Mouse (Mus musculus): ENCODE measurements around the gene Plxnd1. TPM values are rescaled to one million over a fixed set of nuclear protein-coding genes. Genes with fewer than 3 reads are reported as not detected.
A peak's percentile ranks its signal among the peaks of the same experiment; 100 is the strongest.

The Plxnd1 gene
- polyA plus RNA-seq, 1 experiment from 2014 or later = 9.6 TPM

DNA sequence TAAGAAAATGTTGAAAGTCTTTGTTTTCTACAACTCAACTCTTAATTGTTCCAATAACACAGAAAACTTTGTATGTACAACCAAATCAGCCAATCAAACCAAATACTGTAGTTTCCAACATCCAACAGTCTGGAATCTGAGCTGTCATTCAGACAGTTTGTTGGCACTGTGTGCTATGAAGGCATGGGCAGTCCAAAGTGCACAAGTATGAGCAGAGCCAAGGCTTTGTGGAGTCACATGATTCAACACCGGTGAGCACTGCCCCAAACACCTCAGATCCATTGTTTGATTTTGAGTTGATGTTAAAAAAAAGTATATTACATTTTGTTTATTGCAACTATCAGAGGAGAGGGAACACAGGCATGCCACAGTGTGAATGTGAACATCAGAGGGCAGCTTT is 54.2 kb downstream of the Plxnd1 start:
- Histone ChIP-seq H3K9ac (ENCODE audit: low read depth, low read length) (no peak overlapping the region), H3K27ac (ENCODE audit: low read depth, low read length) (no peak overlapping the region), H3K4me2 (replicated peaks; ENCODE audit: low read depth) (no peak overlapping the region), H3K36me3 (ENCODE audit: control insufficient read depth, insufficient read depth) (no peaks in the 10 kb centered on the region), H3K4me1 (replicated peaks; ENCODE audit: control insufficient read depth, insufficient read depth, low read length) (no peaks in the 10 kb centered on the region), H3K4me3 (ENCODE audit: low read depth, low read length) (no peak overlapping the region), H3K9me3 (ENCODE audit: control insufficient read depth) (no peaks in the 10 kb centered on the region), H3K27me3 (replicated peaks; ENCODE audit: control insufficient read depth, insufficient read depth, low read length) (no peaks in the 10 kb centered on the region)
- ATAC-seq = peak; percentile 66; the same call in 1 of the 2 replicates
- no peak for TF ChIP-seq CTCF (IDR thresholded peaks at IDR 0.05; ENCODE audit: low read depth)
- WGBS = 19% methylated on average over 1 of the region's 1 CpGs

DNA sequence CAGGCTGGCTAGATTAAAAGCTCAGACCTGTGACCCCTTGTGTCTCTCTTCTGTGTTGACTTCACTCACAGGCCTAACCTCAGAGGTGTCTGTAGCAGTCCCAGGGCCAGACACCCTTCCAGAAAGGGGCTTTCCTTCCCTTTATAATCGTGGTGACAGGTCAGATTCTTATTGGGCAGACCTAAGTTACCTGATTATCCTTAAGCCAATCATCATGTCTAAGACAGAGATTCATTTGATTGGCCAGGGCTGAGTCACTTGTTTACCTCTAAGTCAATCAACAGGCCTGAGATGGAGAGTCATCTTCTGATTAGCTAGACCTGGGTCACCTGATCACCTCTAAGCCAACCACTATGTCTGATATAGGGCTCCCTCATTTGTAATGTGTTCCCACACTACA is 56.0 kb downstream of the Plxnd1 start:
- Histone ChIP-seq H3K9ac (ENCODE audit: low read depth, low read length) (no peak overlapping the region), H3K4me1 (replicated peaks; ENCODE audit: control insufficient read depth, insufficient read depth, low read length) (no peaks in the 10 kb centered on the region), H3K27me3 (replicated peaks; ENCODE audit: control insufficient read depth, insufficient read depth, low read length) (no peaks in the 10 kb centered on the region), H3K36me3 (ENCODE audit: control insufficient read depth, insufficient read depth) (no peaks in the 10 kb centered on the region), H3K9me3 (ENCODE audit: control insufficient read depth) (no peaks in the 10 kb centered on the region), H3K27ac (ENCODE audit: low read depth, low read length) (no peak overlapping the region), H3K4me3 (ENCODE audit: low read depth, low read length) (no peak overlapping the region), H3K4me2 (replicated peaks; ENCODE audit: low read depth) (no peak overlapping the region)
- TF ChIP-seq CTCF (IDR thresholded peaks at IDR 0.05; ENCODE audit: low read depth) = no peak
- 67% methylated on average over 1 of the region's 1 CpGs for WGBS
- no peak for ATAC-seq

DNA sequence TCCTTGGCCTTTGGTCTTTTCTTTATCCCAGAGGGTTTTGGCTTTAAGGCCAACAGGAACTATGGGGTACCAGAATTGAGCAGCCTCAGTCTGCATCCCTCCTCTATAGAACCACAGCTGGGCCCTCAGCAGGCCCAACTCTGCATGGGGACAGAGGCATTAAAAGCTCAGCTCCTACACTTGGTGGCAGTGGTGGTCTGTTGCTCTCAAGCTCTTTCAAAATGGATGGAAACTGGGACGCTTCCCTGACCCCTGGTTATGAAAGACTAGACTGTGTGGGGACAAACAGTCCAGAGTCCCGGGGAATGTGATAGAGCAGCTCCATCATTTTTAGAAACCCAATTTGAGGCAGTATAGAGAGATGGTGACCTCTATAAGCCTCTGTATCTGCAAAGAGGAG is 56.8 kb downstream of the Plxnd1 start:
- TF ChIP-seq CTCF (IDR thresholded peaks at IDR 0.05; ENCODE audit: low read depth) = no peak
- Histone ChIP-seq H3K27me3 (replicated peaks; ENCODE audit: control insufficient read depth, insufficient read depth, low read length) (no peaks in the 10 kb centered on the region), H3K4me1 (replicated peaks; ENCODE audit: control insufficient read depth, insufficient read depth, low read length) (no peaks in the 10 kb centered on the region), H3K9me3 (ENCODE audit: control insufficient read depth) (no peaks in the 10 kb centered on the region), H3K36me3 (ENCODE audit: control insufficient read depth, insufficient read depth) (no peaks in the 10 kb centered on the region), H3K27ac (ENCODE audit: low read depth, low read length) (no peak overlapping the region), H3K9ac (ENCODE audit: low read depth, low read length) (no peak overlapping the region), H3K4me2 (replicated peaks; ENCODE audit: low read depth) (no peak overlapping the region), H3K4me3 (ENCODE audit: low read depth, low read length) (no peak overlapping the region)
- 85% methylated on average over 2 of the region's 2 CpGs for WGBS
- ATAC-seq = no peak

DNA sequence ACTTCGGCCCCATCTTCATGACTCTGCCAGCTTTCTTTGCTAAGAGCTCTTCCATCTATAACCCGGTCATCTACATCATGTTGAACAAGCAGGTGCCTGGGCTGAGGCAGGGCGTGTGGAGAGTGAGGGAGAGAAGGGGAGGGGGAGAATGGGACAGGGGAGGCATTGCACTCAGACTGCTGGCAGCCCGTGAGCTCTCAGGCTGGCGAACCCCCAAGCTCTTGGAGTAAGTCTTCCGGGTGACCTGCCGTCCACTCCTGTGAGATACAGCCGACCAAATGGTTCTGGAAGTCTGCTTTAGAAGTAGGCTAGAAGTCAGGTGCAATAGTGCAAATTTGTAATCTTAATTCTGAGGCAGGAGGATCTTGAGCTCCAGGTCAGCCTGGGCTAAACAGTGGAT is 59.3 kb downstream of the Plxnd1 start:
- Histone ChIP-seq H3K4me2 (replicated peaks; ENCODE audit: low read depth) (no peak overlapping the region), H3K4me1 (replicated peaks; ENCODE audit: control insufficient read depth, insufficient read depth, low read length) (no peaks in the 10 kb centered on the region), H3K9me3 (ENCODE audit: control insufficient read depth) (no peaks in the 10 kb centered on the region), H3K9ac (ENCODE audit: low read depth, low read length) (no peak overlapping the region), H3K36me3 (ENCODE audit: control insufficient read depth, insufficient read depth) (no peaks in the 10 kb centered on the region), H3K4me3 (ENCODE audit: low read depth, low read length) (no peak overlapping the region), H3K27me3 (replicated peaks; ENCODE audit: control insufficient read depth, insufficient read depth, low read length) (no peaks in the 10 kb centered on the region), H3K27ac (ENCODE audit: low read depth, low read length) (no peak overlapping the region)
- no peak for TF ChIP-seq CTCF (IDR thresholded peaks at IDR 0.05; ENCODE audit: low read depth)
- ATAC-seq = no peak
- WGBS = 85% methylated on average over 8 of the region's 8 CpGs

DNA sequence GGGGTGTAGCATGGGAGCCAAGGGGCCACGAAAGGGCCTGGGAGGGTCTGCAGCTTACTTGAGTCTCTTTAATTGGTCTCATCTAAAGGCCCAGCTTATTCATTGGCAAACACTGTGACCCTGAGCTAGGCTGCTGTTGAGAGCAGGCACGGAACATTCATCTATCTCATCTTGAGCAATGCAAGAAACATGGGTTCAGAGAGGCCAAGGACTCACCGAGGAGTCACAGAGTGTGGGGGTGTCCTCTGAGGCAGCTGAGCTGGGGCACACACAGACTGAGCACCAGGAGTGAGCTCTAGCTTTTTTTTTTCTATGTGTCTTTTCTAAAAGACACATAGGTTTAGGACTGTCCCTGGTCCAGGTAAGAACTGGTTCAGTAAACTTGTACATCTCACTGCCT is 62.4 kb downstream of the Plxnd1 start:
- Histone ChIP-seq H3K4me1 (replicated peaks; ENCODE audit: control insufficient read depth, insufficient read depth, low read length) (no peaks in the 10 kb centered on the region), H3K36me3 (ENCODE audit: control insufficient read depth, insufficient read depth) (no peaks in the 10 kb centered on the region), H3K4me2 (replicated peaks; ENCODE audit: low read depth) (no peak overlapping the region), H3K4me3 (ENCODE audit: low read depth, low read length) (no peak overlapping the region), H3K27ac (ENCODE audit: low read depth, low read length) (no peak overlapping the region), H3K9ac (ENCODE audit: low read depth, low read length) (no peak overlapping the region), H3K9me3 (ENCODE audit: control insufficient read depth) (no peaks in the 10 kb centered on the region), H3K27me3 (replicated peaks; ENCODE audit: control insufficient read depth, insufficient read depth, low read length) (no peaks in the 10 kb centered on the region)
- no peak for ATAC-seq
- 88% methylated on average over 3 of the region's 3 CpGs for WGBS
- TF ChIP-seq CTCF (IDR thresholded peaks at IDR 0.05; ENCODE audit: low read depth) = no peak

DNA sequence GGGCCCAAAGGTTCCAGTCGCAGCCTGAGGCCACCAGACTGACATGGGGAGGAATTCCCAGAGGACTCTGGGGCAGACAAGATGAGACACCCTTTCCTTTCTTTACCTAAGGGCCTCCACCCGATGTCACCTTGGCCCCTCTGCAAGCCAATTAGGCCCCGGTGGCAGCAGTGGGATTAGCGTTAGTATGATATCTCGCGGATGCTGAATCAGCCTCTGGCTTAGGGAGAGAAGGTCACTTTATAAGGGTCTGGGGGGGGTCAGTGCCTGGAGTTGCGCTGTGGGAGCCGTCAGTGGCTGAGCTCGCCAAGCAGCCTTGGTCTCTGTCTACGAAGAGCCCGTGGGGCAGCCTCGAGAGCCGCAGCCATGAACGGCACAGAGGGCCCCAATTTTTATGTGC is 63.2 kb downstream of the Plxnd1 start, which contains the start of gene Rho:
Gene Rho (plus strand): TSS at position 110 of the 400 bp plus-strand sequence.
- H3K4me3 ChIP-seq (ENCODE audit: low read depth, low read length) = no peak within 1 kb of the TSS
- H3K36me3 ChIP-seq (ENCODE audit: control insufficient read depth, insufficient read depth) = no peaks in the 10 kb centered on the region
- no peaks in the 10 kb centered on the region for H3K27me3 ChIP-seq (replicated peaks; ENCODE audit: control insufficient read depth, insufficient read depth, low read length)
- no peaks in the 10 kb centered on the region for H3K4me1 ChIP-seq (replicated peaks; ENCODE audit: control insufficient read depth, insufficient read depth, low read length)
- H3K9ac ChIP-seq (ENCODE audit: low read depth, low read length) = no peak within 1 kb of the TSS
- ATAC-seq = no peak
- no peak within 1 kb of the TSS for H3K4me2 ChIP-seq (replicated peaks; ENCODE audit: low read depth)
- 70% methylated on average over 14 of the region's 14 CpGs for WGBS
- no peak for TF ChIP-seq CTCF (IDR thresholded peaks at IDR 0.05; ENCODE audit: low read depth)
- no peaks in the 10 kb centered on the region for H3K9me3 ChIP-seq (ENCODE audit: control insufficient read depth)
- no peak within 1 kb of the TSS for H3K27ac ChIP-seq (ENCODE audit: low read depth, low read length)

DNA sequence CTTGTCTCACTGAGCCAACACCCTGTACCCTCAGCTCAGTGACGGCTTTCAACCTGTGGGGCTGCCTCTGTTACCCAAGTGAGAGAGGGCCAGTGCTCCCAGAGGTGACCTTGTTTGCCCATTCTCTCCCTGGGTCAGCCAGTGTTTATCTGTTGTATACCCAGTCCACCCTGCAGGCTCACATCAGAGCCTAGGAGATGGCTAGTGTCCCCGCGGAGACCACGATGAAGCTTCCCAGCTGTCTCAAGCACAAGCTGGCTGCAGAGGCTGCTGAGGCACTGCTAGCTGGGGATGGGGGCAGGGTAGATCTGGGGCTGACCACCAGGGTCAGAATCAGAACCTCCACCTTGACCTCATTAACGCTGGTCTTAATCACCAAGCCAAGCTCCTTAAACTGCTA is 64.8 kb downstream of the Plxnd1 start:
- Histone ChIP-seq H3K4me2 (replicated peaks; ENCODE audit: low read depth) (no peak overlapping the region), H3K27me3 (replicated peaks; ENCODE audit: control insufficient read depth, insufficient read depth, low read length) (no peaks in the 10 kb centered on the region), H3K9me3 (ENCODE audit: control insufficient read depth) (no peaks in the 10 kb centered on the region), H3K27ac (ENCODE audit: low read depth, low read length) (no peak overlapping the region), H3K36me3 (ENCODE audit: control insufficient read depth, insufficient read depth) (no peaks in the 10 kb centered on the region), H3K4me3 (ENCODE audit: low read depth, low read length) (no peak overlapping the region), H3K9ac (ENCODE audit: low read depth, low read length) (no peak overlapping the region), H3K4me1 (replicated peaks; ENCODE audit: control insufficient read depth, insufficient read depth, low read length) (no peaks in the 10 kb centered on the region)
- no peak for TF ChIP-seq CTCF (IDR thresholded peaks at IDR 0.05; ENCODE audit: low read depth)
- 39% methylated on average over 5 of the region's 5 CpGs for WGBS
- no peak for ATAC-seq

Measured in intestine, postnatal 0 days (tissue).